In the genomic region with DNA sequence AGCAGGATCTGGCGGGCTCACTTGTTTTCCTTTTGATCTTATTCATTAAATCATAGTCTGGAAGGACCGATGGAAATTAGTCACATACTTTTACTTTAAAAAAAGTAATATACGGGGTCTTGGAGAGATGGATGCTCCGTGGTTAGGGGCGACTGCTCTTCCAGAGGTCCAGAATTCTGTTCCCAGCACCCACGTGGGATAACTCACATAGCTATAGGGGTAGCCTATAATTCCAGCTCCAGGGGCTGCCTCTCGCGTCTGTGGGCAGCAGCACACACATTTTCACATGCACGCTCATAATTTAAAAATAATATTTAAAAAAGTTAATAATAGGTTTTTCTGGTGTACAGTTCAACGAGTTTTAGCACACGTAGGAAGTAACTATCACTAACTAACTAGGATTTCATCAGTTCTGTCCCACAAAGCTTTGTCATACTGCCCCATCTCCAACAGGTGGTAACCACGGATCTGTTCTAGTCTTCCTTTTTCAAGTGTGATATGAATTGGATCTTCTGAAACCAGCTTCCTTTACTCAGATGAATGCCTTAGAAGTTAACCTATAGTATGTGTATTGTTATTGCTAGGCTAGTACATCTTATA, we compare ENCODE assay signal across 8 mouse cellular contexts. TPM values are rescaled to one million over a fixed set of nuclear protein-coding genes. Genes with fewer than 3 reads are reported as not detected.
DNase-seq lines count a peak whose midpoint lies in the region; ATAC-seq and TF ChIP-seq lines count a peak whose summit lies in the region.

No protein-coding gene starts in this region.

- 22% methylated on average over 12 of the region's 12 CpGs for WGBS in forebrain, embryonic 11.5 days
- WGBS in liver, embryonic 14.5 days (ENCODE audit: insufficient replicate concordance), result 4% methylated on average over 12 of the region's 12 CpGs

- H3K4me2 ChIP-seq in forebrain, embryonic 11.5 days (ENCODE audit: low read depth, low read length, severe bottlenecking), result peak overlapping the region; percentile 66
- H3K4me2 ChIP-seq in liver, embryonic 14.5 days (ENCODE audit: low read depth), result peak overlapping the region; percentile 94

- no peak for ATAC-seq in CD4-positive, CD25-positive, alpha-beta regulatory T cell, adult 4 months
- ATAC-seq in forebrain, embryonic 11.5 days (replicated peaks; ENCODE audit: low FRiP score), result no peak
- no peak for ATAC-seq in liver, embryonic 14.5 days (ENCODE audit: insufficient read depth)
- ATAC-seq in erythroid progenitor cell, adult 5-6 weeks (replicated peaks; ENCODE audit: low FRiP score, poor library complexity, severe bottlenecking), result no peak

- H3K36me3 ChIP-seq in forebrain, embryonic 11.5 days (ENCODE audit: control insufficient read depth, insufficient read depth, low read length), result no peaks in the 10 kb centered on the region; the same call in 1 of the 2 replicates
- H3K36me3 ChIP-seq in liver, embryonic 14.5 days (replicated peaks; ENCODE audit: control insufficient read depth, insufficient read depth, low read depth), result no peaks in the 10 kb centered on the region

- H3K4me3 ChIP-seq in forebrain, embryonic 11.5 days (ENCODE audit: low read depth, low read length), result peak overlapping the region; percentile 83
- peak overlapping the region; percentile 57 to 72 for H3K4me3 ChIP-seq in liver, embryonic 14.5 days (ENCODE audit: insufficient read depth in 1 of 2, low read depth in 2 of 2, low read length in 2 of 2)

- DNase-seq in CD4-positive, CD25-positive, alpha-beta regulatory T cell, adult 2 months (ENCODE audit: low read depth, low spot score), result peak; percentile 53
- peak; percentile 69 for DNase-seq in A20 (ENCODE audit: low read depth, low spot score)
- DNase-seq in forebrain, embryonic 11.5 days (ENCODE audit: low spot score), result no peak
- DNase-seq in liver, embryonic 14.5 days (ENCODE audit: low read depth in 3 of 3, low spot score in 3 of 3), result no peak
- DNase-seq in ovary, postnatal 36 days (ENCODE audit: low spot score), result no peak
- no peak for DNase-seq in frontal cortex, postnatal 25 days (ENCODE audit: low spot score in 2 of 2)

- no peaks in the 10 kb centered on the region for H3K27me3 ChIP-seq in forebrain, embryonic 11.5 days (ENCODE audit: control insufficient read depth, insufficient read depth, low read length)
- H3K27me3 ChIP-seq in liver, embryonic 14.5 days (ENCODE audit: control insufficient read depth, insufficient read depth, low read length), result no peaks in the 10 kb centered on the region

- no peak overlapping the region for H3K9ac ChIP-seq in forebrain, embryonic 11.5 days (ENCODE audit: low read length)
- peak overlapping the region; percentile 67 for H3K9ac ChIP-seq in liver, embryonic 14.5 days (replicated peaks)

- no peak overlapping the region for H3K27ac ChIP-seq in forebrain, embryonic 11.5 days (ENCODE audit: low read depth, low read length)
- H3K27ac ChIP-seq in liver, embryonic 14.5 days, result no peak overlapping the region

- TF ChIP-seq CTCF in liver, embryonic 14.5 days (IDR thresholded peaks at IDR 0.05; ENCODE audit: low read depth), result no peak

- no peaks in the 10 kb centered on the region for H3K4me1 ChIP-seq in forebrain, embryonic 11.5 days (replicated peaks; ENCODE audit: control insufficient read depth, insufficient read depth, low read length)
- peaks cover 7% of the 10 kb centered on the region in 2 experiments; a peak in 3 of 4 replicates for H3K4me1 ChIP-seq in liver, embryonic 14.5 days (replicated peaks; ENCODE audit: control insufficient read depth in 2 of 2, insufficient read depth in 2 of 2, low read length in 1 of 2)

- no peak for TF ChIP-seq EP300 in liver, embryonic 14.5 days (IDR thresholded peaks at IDR 0.05; ENCODE audit: low read depth)

- H3K9me3 ChIP-seq in forebrain, embryonic 11.5 days (ENCODE audit: control insufficient read depth, low read length), result no peaks in the 10 kb centered on the region
- H3K9me3 ChIP-seq in liver, embryonic 14.5 days (ENCODE audit: control insufficient read depth, low read length), result no peaks in the 10 kb centered on the region

RNA-seq across cellular contexts. Expression of gene Swap70, which starts 1.2 kb away (rescaled TPM):
- polyA plus RNA-seq in CD4-positive, CD25-positive, alpha-beta regulatory T cell, adult 4 months (2017; shearing (Covaris generic)), result 10 to 100 TPM; 55.9 to 89.2 TPM
- polyA plus RNA-seq in forebrain, embryonic 11.5 days (2014; fragmentation: Nextera tagmentation; extraction: Ambion mirVana), result 22.7 and 26.5 TPM in 2 replicates
- 3.3 and 5.5 TPM in 2 replicates for polyA plus RNA-seq in liver, embryonic 14.5 days (2012; rRNA removed)
- 7.6 and 7.9 TPM in 2 replicates for polyA plus RNA-seq in liver, embryonic 14.5 days (2014; fragmentation: Nextera tagmentation; extraction: Ambion mirVana)
- total RNA-seq in erythroid progenitor cell, adult 5-6 weeks (2015; ENCODE audit: low replicate concordance), result 10.5 and 11.7 TPM in 2 replicates
- 10.5 and 18.2 TPM in 2 replicates for total RNA-seq in erythroid progenitor cell, adult 5-6 weeks (2017; ENCODE audit: low replicate concordance)

Comparison
In these comparisons a context has a peak if more than half of its experiments do, and no peak if none do; other contexts are left out.
1. DNase-seq: peak in CD4-positive, CD25-positive, alpha-beta regulatory T cell, adult 2 months (single experiment) and A20 (single experiment); none in forebrain, embryonic 11.5 days (single experiment), liver, embryonic 14.5 days (0 of 3), ovary, postnatal 36 days (single experiment) and frontal cortex, postnatal 25 days (0 of 2).